Mouse (Mus musculus): Measurements from ENCODE around the gene Hspa13. TPM values are rescaled to one million over a fixed set of nuclear protein-coding genes. Genes with fewer than 3 reads are reported as not detected.

Gene Hspa13
- polyA plus RNA-seq (2012; ENCODE audit: insufficient read depth, low replicate concordance): 0.62 and 0.81 TPM in 2 replicates

DNA sequence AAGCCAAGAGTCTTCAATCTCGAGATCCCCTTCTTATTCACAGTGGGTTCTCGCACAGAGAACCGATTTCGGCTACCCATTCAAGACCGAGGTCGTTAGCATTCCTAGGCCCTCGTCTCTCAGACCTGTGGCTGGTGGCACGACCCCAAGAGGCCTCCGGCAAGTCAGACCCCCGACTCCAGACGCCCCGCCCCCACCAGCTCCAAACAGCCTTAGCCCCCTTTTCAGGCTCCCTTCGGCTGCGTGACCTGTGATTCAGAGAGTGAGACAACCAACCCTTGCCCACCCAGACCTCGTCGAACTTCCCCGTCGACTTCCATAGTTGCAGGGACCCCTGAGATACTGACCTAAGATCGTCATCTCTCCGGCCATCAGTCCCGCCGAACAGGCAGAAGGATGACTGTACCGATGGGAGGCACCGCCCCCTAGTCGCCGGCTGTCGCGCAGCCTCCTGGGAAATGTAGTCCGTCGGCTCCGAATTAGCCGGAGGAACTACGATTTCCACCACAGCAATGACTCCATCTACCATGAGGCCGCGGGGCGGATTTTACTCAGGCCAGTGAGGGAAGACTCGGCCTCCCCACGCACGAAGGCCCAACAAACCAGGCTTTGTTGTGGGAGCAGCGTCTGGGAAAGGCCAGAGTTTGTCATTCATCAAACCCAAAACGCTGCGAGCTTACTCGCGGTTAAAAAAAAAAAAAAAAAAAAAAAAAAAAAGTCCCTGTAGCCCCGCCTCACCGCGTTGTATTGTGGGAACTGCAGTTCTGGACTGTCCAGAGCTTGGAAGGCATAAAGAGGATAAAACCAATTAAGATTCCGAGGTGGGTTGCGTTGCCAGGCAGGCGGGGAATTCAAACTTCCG lies at the start of gene Hspa13:
Hspa13 (minus strand) TSS at position 717 of the 862 bp plus-strand sequence.
- Histone ChIP-seq H3K4me3 (replicated peaks) (peak within 1 kb of the TSS; percentile 98), H3K27me3 (replicated peaks) (no peaks in the 10 kb centered on the region), H3K36me3 (replicated peaks; ENCODE audit: low read length) (peaks cover 32% of the 10 kb centered on the region), H3K9me3 (no peaks in the 10 kb centered on the region), H3K4me1 (peaks cover 33% of the 10 kb centered on the region)
- 0 out of 2 replicates have a peak, but pooled peaks have one; percentile 4 for TF ChIP-seq FLI1 (IDR thresholded peaks at IDR 0.05; ENCODE audit: low read length)
- TF ChIP-seq GATA1 (IDR thresholded peaks at IDR 0.05; ENCODE audit: borderline replicate concordance, low read length): no peak

DNA sequence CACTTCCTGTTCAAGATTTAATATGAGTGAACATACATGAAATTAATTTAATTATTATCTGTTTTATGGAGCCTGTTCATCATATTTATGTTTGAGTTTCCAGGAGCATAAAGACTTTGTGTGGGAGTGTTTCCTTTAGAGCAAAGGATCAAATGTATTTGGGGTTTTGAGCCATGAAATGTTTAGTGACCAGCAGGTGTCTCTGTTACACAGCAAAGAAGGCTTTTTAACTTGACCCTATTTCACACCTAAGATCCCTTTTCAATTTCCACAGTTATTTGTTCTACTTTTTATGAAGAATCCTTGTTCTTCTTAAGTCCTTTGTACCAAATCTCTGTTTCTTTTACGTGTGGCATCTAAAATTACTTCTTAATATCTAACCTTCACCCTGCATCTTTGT lies 12.4 kb upstream of the Hspa13 start:
- TF ChIP-seq GATA1 (IDR thresholded peaks at IDR 0.05; ENCODE audit: borderline replicate concordance, low read length): no peak
- no peak for TF ChIP-seq FLI1 (IDR thresholded peaks at IDR 0.05; ENCODE audit: low read length)
- H3K4me1 ChIP-seq: 0 out of 2 replicates have a peak, but pooled peaks cover 3% of the 10 kb centered on the region
- no peak overlapping the region for H3K4me3 ChIP-seq (replicated peaks)
- H3K27me3 ChIP-seq (replicated peaks): no peaks in the 10 kb centered on the region
- no peaks in the 10 kb centered on the region for H3K9me3 ChIP-seq
- H3K36me3 ChIP-seq (replicated peaks; ENCODE audit: low read length): no peaks in the 10 kb centered on the region

DNA sequence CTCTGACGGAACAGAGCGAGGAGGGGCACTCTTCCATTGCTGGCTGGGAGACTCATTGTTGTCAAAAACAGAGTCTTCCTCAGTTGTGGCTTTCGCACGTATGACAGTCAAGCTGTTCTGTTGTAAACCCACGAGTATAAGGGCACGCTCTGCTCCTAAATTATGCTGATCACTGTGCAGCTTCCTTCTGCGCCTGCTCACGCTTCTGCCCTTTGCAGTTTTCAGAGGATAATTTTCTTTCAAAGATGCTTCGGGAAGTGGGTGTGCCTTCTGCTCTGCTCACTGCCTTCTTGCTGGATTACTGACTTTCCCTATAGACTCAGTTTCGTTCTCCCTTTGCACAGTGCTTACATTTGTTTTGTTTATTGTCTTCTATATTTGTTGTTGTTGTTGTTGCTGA lies 6.3 kb upstream of the Hspa13 start:
- H3K9me3 ChIP-seq: no peaks in the 10 kb centered on the region
- no peaks in the 10 kb centered on the region for H3K27me3 ChIP-seq (replicated peaks)
- no peaks in the 10 kb centered on the region for H3K36me3 ChIP-seq (replicated peaks; ENCODE audit: low read length)
- H3K4me1 ChIP-seq: peaks cover 9% of the 10 kb centered on the region
- no peak for TF ChIP-seq FLI1 (IDR thresholded peaks at IDR 0.05; ENCODE audit: low read length)
- no peak for TF ChIP-seq GATA1 (IDR thresholded peaks at IDR 0.05; ENCODE audit: borderline replicate concordance, low read length)
- no peak overlapping the region for H3K4me3 ChIP-seq (replicated peaks)

DNA sequence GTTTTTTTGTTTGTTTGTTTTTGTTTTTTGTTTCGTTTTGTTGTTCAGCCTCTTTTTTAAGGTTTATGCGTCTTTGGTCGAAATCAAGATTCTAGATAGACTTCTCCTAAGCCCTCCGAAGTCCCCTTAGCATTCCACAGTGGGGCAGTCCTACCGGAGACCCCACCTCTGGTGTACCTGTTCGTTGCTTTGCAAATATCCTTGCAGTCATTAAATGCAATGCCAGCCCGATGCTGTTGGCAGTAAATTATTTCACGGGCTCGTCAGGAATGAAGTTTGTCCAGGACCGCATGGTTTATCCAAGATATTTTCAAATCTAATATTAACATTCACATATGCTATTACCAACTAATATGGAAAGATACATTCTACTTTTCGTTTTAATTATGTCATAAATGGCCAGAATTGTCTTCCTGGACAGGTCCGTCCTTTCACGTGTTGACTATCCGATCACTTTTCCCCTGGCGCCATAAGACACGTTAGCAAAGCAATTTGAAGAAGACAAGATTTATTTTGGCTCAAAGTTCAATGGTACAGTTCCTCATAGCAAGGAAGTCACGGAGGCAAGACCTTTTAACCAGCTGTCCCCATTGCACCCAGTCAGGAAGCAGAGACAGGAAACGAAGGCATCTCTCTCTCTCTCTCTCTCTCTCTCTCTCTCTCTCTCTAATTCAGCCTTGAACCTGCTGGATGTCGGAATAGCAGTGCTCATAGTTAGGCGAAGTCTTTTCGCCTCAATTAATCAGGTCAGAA lies 522 bp upstream of the Hspa13 start:
- Histone ChIP-seq H3K4me1 (peaks cover 32% of the 10 kb centered on the region), H3K9me3 (no peaks in the 10 kb centered on the region), H3K36me3 (replicated peaks; ENCODE audit: low read length) (peaks cover 25% of the 10 kb centered on the region), H3K27me3 (replicated peaks) (no peaks in the 10 kb centered on the region), H3K4me3 (replicated peaks) (peak overlapping the region; percentile 98)
- no peak for TF ChIP-seq GATA1 (IDR thresholded peaks at IDR 0.05; ENCODE audit: borderline replicate concordance, low read length)
- TF ChIP-seq FLI1 (IDR thresholded peaks at IDR 0.05; ENCODE audit: low read length): 0 out of 2 replicates have a peak, but pooled peaks have one; percentile 1

DNA sequence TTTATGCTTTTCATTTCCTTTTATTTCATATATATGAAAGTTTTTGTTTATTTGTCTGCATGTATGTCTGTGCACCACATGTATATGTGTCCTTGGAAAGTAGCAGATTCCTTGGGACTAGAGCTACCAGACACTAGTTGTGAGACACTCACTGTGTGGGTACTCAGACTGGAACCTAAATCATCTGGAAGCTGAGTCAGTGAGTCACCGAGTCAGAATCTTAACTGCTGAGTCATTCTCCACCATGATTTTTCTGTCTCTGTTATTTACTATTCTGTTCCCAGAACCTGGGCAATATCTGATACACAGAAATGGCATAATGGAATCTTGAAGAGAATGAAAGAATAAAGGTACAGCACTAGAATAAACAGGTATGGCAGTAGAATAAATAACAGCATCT lies 14.0 kb downstream of the Hspa13 start:
- Histone ChIP-seq H3K36me3 (replicated peaks; ENCODE audit: low read length) (peaks cover 32% of the 10 kb centered on the region), H3K27me3 (replicated peaks) (no peaks in the 10 kb centered on the region), H3K4me3 (replicated peaks) (no peak overlapping the region), H3K4me1 (peaks cover 6% of the 10 kb centered on the region; the same call in 1 of the 2 replicates), H3K9me3 (no peaks in the 10 kb centered on the region)
- TF ChIP-seq GATA1 (IDR thresholded peaks at IDR 0.05; ENCODE audit: borderline replicate concordance, low read length): no peak
- TF ChIP-seq FLI1 (IDR thresholded peaks at IDR 0.05; ENCODE audit: low read length): no peak

DNA sequence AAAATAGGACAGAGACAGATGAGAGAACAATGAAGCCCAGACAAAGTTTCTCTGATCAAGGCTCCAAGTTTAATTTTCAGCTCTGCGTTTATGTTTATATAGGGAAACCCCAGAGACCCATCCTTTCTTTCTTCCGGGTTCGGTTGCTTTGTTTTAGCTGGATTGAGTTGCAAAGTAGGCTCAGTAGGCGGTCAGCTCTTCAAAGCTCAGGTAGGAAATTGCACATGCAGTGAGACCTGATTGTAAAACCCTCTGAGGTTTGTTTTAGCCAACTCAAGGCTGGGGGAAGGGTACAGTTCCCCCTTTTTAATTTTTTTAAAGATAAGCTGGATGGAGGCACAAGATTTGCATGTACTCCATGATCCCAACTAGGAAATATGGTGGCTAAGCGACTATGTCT lies 16.8 kb downstream of the Hspa13 start:
- Histone ChIP-seq H3K4me3 (replicated peaks) (no peak overlapping the region), H3K9me3 (no peaks in the 10 kb centered on the region), H3K4me1 (peaks cover 6% of the 10 kb centered on the region; the same call in 1 of the 2 replicates), H3K36me3 (replicated peaks; ENCODE audit: low read length) (peaks cover 8% of the 10 kb centered on the region), H3K27me3 (replicated peaks) (no peaks in the 10 kb centered on the region)
- TF ChIP-seq GATA1 (IDR thresholded peaks at IDR 0.05; ENCODE audit: borderline replicate concordance, low read length) (no peak), FLI1 (IDR thresholded peaks at IDR 0.05; ENCODE audit: low read length) (no peak)

DNA sequence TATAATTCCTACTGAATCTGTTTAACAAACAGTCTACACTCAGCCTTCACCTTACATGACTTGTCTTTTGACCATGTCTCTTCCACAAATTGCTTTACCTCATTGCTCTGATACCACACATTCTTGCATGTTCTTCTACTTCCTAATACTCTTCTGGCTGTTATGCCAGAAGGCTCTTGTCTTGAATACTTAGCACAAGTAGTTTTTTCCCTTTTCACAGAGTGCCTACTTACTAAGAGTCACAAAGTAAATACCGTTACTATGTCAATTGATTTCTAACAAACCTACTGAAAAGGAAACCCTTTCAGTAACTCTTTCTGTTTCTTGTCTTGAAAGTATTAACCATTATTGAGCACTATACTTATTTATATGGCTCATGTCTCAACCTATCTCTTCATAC lies 18.0 kb downstream of the Hspa13 start:
- TF ChIP-seq GATA1 (IDR thresholded peaks at IDR 0.05; ENCODE audit: borderline replicate concordance, low read length) (no peak), FLI1 (IDR thresholded peaks at IDR 0.05; ENCODE audit: low read length) (no peak)
- Histone ChIP-seq H3K4me1 (peaks cover 6% of the 10 kb centered on the region; the same call in 1 of the 2 replicates), H3K9me3 (no peaks in the 10 kb centered on the region), H3K4me3 (replicated peaks) (no peak overlapping the region), H3K36me3 (replicated peaks; ENCODE audit: low read length) (no peaks in the 10 kb centered on the region), H3K27me3 (replicated peaks) (no peaks in the 10 kb centered on the region)

DNA sequence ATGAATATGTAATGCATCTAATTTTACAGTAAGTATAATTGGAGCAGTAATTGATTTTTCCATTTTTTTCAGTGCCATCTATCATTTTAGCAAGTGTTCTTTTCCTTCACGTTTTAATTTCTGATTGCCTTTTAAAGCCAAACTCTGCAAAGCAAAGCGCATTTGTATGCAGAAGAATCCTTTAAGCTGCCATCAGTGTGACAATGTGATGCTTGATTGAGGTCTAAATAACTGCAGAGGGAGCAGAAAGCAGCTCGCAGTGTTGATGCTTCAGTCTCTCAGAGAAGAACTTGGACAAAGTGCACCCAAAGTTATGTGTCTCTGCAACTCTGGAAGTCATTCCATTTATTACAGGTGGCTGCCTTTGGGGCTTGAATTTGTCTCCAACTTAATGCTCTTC lies 22.9 kb downstream of the Hspa13 start:
- H3K9me3 ChIP-seq: no peaks in the 10 kb centered on the region
- no peak for TF ChIP-seq FLI1 (IDR thresholded peaks at IDR 0.05; ENCODE audit: low read length)
- no peak for TF ChIP-seq GATA1 (IDR thresholded peaks at IDR 0.05; ENCODE audit: borderline replicate concordance, low read length)
- no peaks in the 10 kb centered on the region for H3K36me3 ChIP-seq (replicated peaks; ENCODE audit: low read length)
- no peak overlapping the region for H3K4me3 ChIP-seq (replicated peaks)
- no peaks in the 10 kb centered on the region for H3K4me1 ChIP-seq
- no peaks in the 10 kb centered on the region for H3K27me3 ChIP-seq (replicated peaks)

DNA sequence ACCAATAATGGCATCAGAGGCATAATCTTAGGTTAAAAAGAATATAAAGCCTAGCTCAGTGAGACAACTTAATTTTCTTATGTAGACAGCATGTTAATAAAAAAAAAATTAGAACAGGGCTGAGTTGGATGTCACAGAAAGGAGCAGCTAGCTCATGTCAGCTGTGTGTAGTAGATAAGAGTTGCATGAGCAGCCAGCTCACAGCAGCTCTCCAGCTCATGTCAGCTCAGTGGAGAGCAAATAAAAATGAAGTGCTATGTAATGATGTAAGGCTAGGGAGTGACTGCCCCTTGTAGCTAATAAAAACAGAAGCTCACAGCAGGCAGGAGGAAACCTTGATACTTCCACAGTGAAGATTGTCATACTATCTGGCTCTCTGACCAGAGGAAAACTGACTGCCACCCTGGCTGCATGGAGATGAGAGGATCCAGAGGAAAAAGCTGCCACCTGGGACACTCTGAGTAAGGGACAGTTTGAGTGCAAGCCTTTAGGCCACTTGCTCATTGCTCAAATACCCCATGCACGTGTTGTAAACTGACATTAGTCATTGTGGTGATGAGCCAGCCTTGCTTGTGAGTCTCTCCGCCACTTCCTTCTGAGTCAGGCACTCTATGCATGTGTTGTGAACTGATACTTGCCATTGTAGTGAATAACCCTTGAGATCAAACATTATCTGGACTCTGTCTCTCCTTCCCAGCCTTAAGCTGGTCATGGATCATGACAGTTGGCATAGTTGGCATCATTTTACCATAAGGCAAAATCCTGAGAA lies 49.3 kb downstream of the Hspa13 start:
- Histone ChIP-seq H3K27me3 (replicated peaks) (no peaks in the 10 kb centered on the region), H3K4me1 (peaks cover 35% of the 10 kb centered on the region), H3K9me3 (no peaks in the 10 kb centered on the region), H3K36me3 (replicated peaks; ENCODE audit: low read length) (no peaks in the 10 kb centered on the region), H3K4me3 (replicated peaks) (peak overlapping the region; percentile 68)
- TF ChIP-seq GATA1 (IDR thresholded peaks at IDR 0.05; ENCODE audit: borderline replicate concordance, low read length) (peak; percentile 80; the same call in 1 of the 3 replicates), FLI1 (IDR thresholded peaks at IDR 0.05; ENCODE audit: low read length) (peak; percentile 62; the same call in 1 of the 2 replicates)

Measured in megakaryocyte, embryonic 14.5 days (primary cell).